Mouse (Mus musculus) forebrain, embryonic 10.5 days (tissue): ENCODE data around the gene Rab35. TPM values are rescaled to one million over a fixed set of nuclear protein-coding genes. Genes with fewer than 3 reads are reported as not detected.
A peak's percentile ranks its signal among the peaks of the same experiment; 100 is the strongest.

ENCODE experiments used
- DNase-seq: peaks from one replicate; pipeline ENCODE4 v3.0.0-alpha.2; 2017; ENCODE audit warnings: low spot score; ENCODE audit errors: extremely low spot score
- H3K27ac ChIP-seq: fragments of 300-500 bp; sonication (generic); 2 replicates; pipeline ENCODE4 v1.5.1; 2016; ENCODE audit warnings: mild to moderate bottlenecking
- H3K27me3 ChIP-seq: fragments of 300-500 bp; sonication (generic); 2 replicates; pipeline ENCODE4 v1.6.1; 2016; ENCODE audit warnings: mild to moderate bottlenecking; ENCODE audit not compliant: poor library complexity, severe bottlenecking
- H3K36me3 ChIP-seq: fragments of 300-500 bp; sonication (generic); replicated peaks from 2 replicates; pipeline ENCODE4 v1.6.1; 2016; ENCODE audit warnings: mild to moderate bottlenecking, moderate library complexity
- H3K4me1 ChIP-seq: fragments of 300-500 bp; sonication (generic); 2 replicates; pipeline ENCODE4 v1.6.1; 2016
- H3K4me3 ChIP-seq: fragments of 300-500 bp; sonication (generic); 2 replicates; pipeline ENCODE4 v1.5.1; 2016; ENCODE audit warnings: mild to moderate bottlenecking, moderate library complexity
- H3K9me3 ChIP-seq: fragments of 300-500 bp; sonication (generic); 2 replicates; pipeline ENCODE4 v1.6.1; 2016; ENCODE audit warnings: mild to moderate bottlenecking, moderate library complexity
- WGBS: fragments of 180-500 bp; shearing (Covaris S2); methylation state at CpG from one replicate; pipeline ENCODE4 v1.1.7; 2016; 5-methylcytosine and 5-hydroxymethylcytosine counted together
- polyA plus RNA-seq: library from polyadenylated mRNA; unstranded; fragments of >200 nt; fragmentation: Nextera tagmentation; extraction: Ambion mirVana; gene quantifications from 2 replicates; pipeline ENCODE4 v1.2.1, GENCODE M21; 2016

Gene Rab35
- polyA plus RNA-seq, 1 experiment from 2014 or later: 12.4 TPM

GRCm38 (mm10) chr5:115623694-115624440, 7.8 kb upstream of the Rab35 start:
- no peak overlapping the region for H3K27ac ChIP-seq
- 86% methylated on average over 9 of the region's 9 CpGs for WGBS
- H3K4me1 ChIP-seq: 0 out of 2 replicates have a peak, but pooled peaks cover 4% of the 10 kb centered on the region
- peaks cover 46% of the 10 kb centered on the region for H3K36me3 ChIP-seq
- H3K4me3 ChIP-seq: no peak overlapping the region
- DNase-seq: no peak
- H3K27me3 ChIP-seq: no peaks in the 10 kb centered on the region
- H3K9me3 ChIP-seq: no peaks in the 10 kb centered on the region

DNA sequence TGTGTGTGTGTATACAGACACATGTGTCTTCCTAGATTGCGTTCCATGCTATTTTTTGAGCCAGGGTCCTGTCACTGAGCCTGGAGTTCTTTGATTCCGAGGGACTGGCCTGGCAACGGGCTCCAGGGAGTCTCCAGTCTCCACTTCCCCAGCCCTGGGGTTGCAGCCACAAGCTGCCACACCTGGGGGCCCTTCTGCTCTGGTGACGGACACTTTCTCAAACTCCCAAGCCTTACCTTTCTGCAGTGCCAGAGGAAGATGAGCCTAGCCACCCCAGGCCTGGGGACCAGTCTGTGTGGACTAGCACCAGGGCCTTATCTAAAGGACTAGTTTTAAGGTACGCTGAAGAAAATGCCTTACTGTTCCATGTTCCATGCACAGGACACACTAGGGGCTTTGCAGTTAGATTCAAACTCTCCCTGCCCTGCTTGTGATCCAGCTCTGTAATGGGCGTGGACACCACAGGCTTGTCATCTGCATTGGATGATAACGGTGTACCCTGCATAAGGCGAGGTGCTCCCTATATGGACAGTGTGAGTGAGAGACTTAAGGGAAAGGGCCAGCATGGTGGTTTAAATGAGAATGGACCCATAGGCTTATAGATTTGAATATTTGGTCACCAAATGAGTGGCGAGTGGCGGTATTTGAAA, 5.3 kb upstream of the Rab35 start:
- 88% methylated on average over 10 of the region's 10 CpGs for whole genome bisulfite sequencing
- H3K4me3 ChIP-seq: no peak overlapping the region
- peak overlapping the region; percentile 21; the same call in 1 of the 2 replicates for H3K27ac ChIP-seq

DNA sequence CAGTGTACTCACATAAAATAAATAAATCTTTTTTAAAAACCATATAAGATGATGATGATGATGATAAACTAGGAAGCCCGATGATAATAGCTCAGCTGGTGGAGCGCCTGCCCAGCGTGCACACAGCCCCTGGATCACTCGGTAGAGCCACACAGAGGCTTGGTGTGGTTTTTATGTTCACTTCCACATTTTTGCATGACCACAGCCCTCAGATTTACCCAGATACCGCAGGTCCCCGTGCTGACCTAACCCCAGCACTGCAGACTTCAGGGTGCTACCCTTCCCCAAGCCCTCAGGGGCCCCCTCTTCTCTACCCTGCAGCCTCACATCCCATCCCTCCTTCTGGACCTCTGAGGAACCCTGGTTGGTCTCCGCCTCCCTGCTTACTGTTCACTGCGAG, 3.6 kb upstream of the Rab35 start:
- no peaks in the 10 kb centered on the region for H3K9me3 ChIP-seq
- DNase-seq: no peak
- H3K4me1 ChIP-seq: peaks cover 25% of the 10 kb centered on the region
- no peak overlapping the region for H3K4me3 ChIP-seq
- peaks cover 9% of the 10 kb centered on the region for H3K36me3 ChIP-seq
- 83% methylated on average over 8 of the region's 8 CpGs for WGBS
- no peak overlapping the region for H3K27ac ChIP-seq
- no peaks in the 10 kb centered on the region for H3K27me3 ChIP-seq

More for the DNA sequence above, 5.3 kb upstream of the Rab35 start:
- no peaks in the 10 kb centered on the region for H3K27me3 ChIP-seq
- peaks cover 15% of the 10 kb centered on the region for H3K4me1 ChIP-seq
- no peak for DNase-seq
- no peaks in the 10 kb centered on the region for H3K9me3 ChIP-seq
- peaks cover 21% of the 10 kb centered on the region for H3K36me3 ChIP-seq

DNA sequence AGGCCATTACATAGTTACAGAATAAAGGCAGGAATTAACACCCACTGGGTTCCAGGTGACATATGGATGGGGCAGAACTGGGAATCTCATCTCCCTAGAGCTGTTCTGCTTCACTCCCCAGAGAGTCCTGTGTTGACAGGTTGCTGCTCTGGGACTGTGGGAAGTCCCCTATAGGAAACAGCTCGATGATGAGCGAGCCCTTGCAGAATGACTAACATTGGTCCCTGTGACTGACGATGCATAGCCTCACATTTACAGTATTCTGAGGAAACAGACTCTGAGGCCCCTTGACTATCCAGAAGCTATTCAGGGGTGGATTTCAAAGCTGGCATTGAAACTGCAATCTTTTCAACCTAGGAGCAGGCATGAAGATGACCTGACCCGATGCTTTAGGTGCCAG, 2.0 kb upstream of the Rab35 start:
- Histone ChIP-seq H3K4me1 (peaks cover 36% of the 10 kb centered on the region), H3K4me3 (no peak overlapping the region), H3K27me3 (no peaks in the 10 kb centered on the region), H3K36me3 (peaks cover 8% of the 10 kb centered on the region), H3K27ac (no peak overlapping the region), H3K9me3 (no peaks in the 10 kb centered on the region)
- WGBS: 94% methylated on average over 4 of the region's 4 CpGs
- no peak for DNase-seq

- Histone ChIP-seq H3K4me1 (peaks cover 40% of the 10 kb centered on the region), H3K4me3 (peak overlapping the region; percentile 88; the same call in 1 of the 2 replicates), H3K36me3 (peaks cover 10% of the 10 kb centered on the region), H3K27me3 (no peaks in the 10 kb centered on the region), H3K9me3 (no peaks in the 10 kb centered on the region), H3K27ac (no peak overlapping the region)
- WGBS: 50% methylated on average over 5 of the region's 5 CpGs
- DNase-seq: no peak
Observed at GRCm38 (mm10) chr5:115630291-115630690, 1.4 kb upstream of the Rab35 start.

DNA sequence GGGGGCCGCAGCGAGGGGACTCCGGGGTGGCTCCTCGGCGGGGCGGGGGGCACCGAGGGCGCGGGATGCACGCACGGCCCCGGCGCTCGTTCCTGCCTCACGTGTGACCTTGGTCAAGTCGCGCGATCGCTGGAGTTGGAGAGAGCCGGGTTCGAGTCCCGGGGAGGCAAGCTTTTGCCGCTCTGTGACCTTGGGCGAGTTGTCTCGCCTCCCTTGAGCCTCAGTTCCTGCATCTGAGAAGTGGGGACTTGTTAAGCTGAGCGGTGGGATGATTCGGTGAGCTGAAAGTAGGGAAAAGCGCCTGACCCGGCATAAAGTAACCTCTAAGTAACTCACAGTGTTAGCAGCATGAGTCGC, 628 bp downstream of the Rab35 start:
- Histone ChIP-seq H3K27ac (peak overlapping the region; percentile 92), H3K4me1 (peaks cover 41% of the 10 kb centered on the region), H3K9me3 (no peaks in the 10 kb centered on the region), H3K36me3 (peaks cover 14% of the 10 kb centered on the region), H3K27me3 (no peaks in the 10 kb centered on the region), H3K4me3 (peak overlapping the region; percentile 88)
- 3% methylated on average over 30 of the region's 30 CpGs for whole genome bisulfite sequencing
- peak; percentile 30 for DNase-seq

DNA sequence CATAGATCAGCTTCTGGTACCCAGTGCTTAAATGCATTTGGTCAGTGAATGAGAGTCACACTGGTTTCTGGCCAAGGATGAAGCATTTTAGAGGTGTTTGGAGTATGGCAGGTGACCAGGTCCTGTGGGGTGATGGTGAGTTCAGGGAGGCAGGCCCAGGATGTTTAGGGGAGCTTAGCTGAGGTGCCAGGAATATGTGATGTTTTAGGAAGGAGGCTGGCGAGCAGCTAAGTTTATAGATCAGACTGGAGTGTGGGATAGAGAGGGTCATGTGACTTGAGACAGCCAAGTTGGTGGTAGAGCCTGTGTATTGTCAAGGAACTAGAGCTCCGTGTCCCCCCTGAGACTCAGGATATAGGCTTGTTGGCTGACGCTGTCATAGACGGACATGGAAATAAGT, 1.4 kb downstream of the Rab35 start:
- Histone ChIP-seq H3K4me1 (peaks cover 41% of the 10 kb centered on the region), H3K9me3 (no peaks in the 10 kb centered on the region), H3K27me3 (no peaks in the 10 kb centered on the region), H3K4me3 (peak overlapping the region; percentile 88), H3K27ac (no peak overlapping the region), H3K36me3 (peaks cover 21% of the 10 kb centered on the region)
- WGBS: 85% methylated on average over 4 of the region's 4 CpGs
- DNase-seq: no peak

DNA sequence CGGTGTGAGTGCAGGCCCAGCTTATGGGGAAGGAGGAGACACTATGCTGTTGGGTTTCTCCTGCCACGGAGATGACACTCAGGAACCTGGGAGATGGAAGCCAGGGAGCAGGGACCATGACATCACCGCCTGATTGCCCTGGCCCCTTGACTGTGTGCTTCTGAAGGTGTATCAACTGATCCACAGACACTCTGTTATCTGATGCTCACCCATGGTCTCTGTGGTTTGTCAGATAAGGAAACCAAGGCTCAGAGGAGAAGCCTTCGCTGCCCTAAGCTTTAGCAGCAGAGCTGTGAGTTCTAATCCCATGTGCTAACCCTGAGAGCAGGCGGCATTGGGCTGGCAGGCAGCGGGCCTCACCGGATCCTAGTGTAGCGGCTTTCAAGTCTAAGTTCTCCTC, 2.3 kb downstream of the Rab35 start:
- WGBS: 92% methylated on average over 8 of the region's 8 CpGs
- DNase-seq: no peak
- H3K4me1 ChIP-seq: peaks cover 41% of the 10 kb centered on the region
- H3K27ac ChIP-seq: no peak overlapping the region
- H3K4me3 ChIP-seq: no peak overlapping the region
- H3K27me3 ChIP-seq: no peaks in the 10 kb centered on the region
- H3K36me3 ChIP-seq: peaks cover 31% of the 10 kb centered on the region
- H3K9me3 ChIP-seq: no peaks in the 10 kb centered on the region

- Histone ChIP-seq H3K36me3 (peaks cover 46% of the 10 kb centered on the region), H3K27me3 (no peaks in the 10 kb centered on the region), H3K9me3 (no peaks in the 10 kb centered on the region), H3K4me3 (no peak overlapping the region), H3K27ac (no peak overlapping the region), H3K4me1 (peaks cover 39% of the 10 kb centered on the region)
- WGBS: 80% methylated on average over 6 of the region's 6 CpGs
- no peak for DNase-seq
Observed at GRCm38 (mm10) chr5:115635536-115635935, 3.8 kb downstream of the Rab35 start.

- 89% methylated on average over 9 of the region's 9 CpGs for WGBS
Observed at GRCm38 (mm10) chr5:115644192-115644591, 12.5 kb downstream of the Rab35 start.

GRCm38 (mm10) chr5:115648876-115649275, 17.2 kb downstream of the Rab35 start:
- Histone ChIP-seq H3K27me3 (no peaks in the 10 kb centered on the region), H3K27ac (no peak overlapping the region), H3K9me3 (no peaks in the 10 kb centered on the region), H3K4me3 (no peak overlapping the region), H3K36me3 (peaks cover 45% of the 10 kb centered on the region), H3K4me1 (peaks cover 15% of the 10 kb centered on the region)
- no peak for DNase-seq
- 69% methylated on average over 3 of the region's 3 CpGs for WGBS

More at GRCm38 (mm10) chr5:115644192-115644591, 12.5 kb downstream of the Rab35 start:
- Histone ChIP-seq H3K9me3 (no peaks in the 10 kb centered on the region), H3K4me3 (no peak overlapping the region), H3K27ac (no peak overlapping the region), H3K36me3 (peaks cover 92% of the 10 kb centered on the region), H3K4me1 (no peaks in the 10 kb centered on the region), H3K27me3 (no peaks in the 10 kb centered on the region)
- DNase-seq: no peak

- no peaks in the 10 kb centered on the region for H3K9me3 ChIP-seq
- no peaks in the 10 kb centered on the region for H3K27me3 ChIP-seq
- no peak overlapping the region for H3K27ac ChIP-seq
- no peak overlapping the region for H3K4me3 ChIP-seq
- peaks cover 15% of the 10 kb centered on the region for H3K4me1 ChIP-seq
- 93% methylated on average over 8 of the region's 8 CpGs for WGBS
- H3K36me3 ChIP-seq: peaks cover 37% of the 10 kb centered on the region
- no peak for DNase-seq
Observed at GRCm38 (mm10) chr5:115649699-115650098, 18.0 kb downstream of the Rab35 start.

- no peak for DNase-seq
- H3K27ac ChIP-seq: no peak overlapping the region
- no peaks in the 10 kb centered on the region for H3K27me3 ChIP-seq
- peaks cover 17% of the 10 kb centered on the region for H3K4me1 ChIP-seq
- no peaks in the 10 kb centered on the region for H3K9me3 ChIP-seq
- peaks cover 25% of the 10 kb centered on the region for H3K36me3 ChIP-seq
- 91% methylated on average over 10 of the region's 10 CpGs for WGBS
- H3K4me3 ChIP-seq: no peak overlapping the region
Observed at GRCm38 (mm10) chr5:115650885-115651284, 19.2 kb downstream of the Rab35 start.
